Mouse (Mus musculus) left cerebral cortex, postnatal 36 days (tissue): Measurements from ENCODE around the gene Gpr162. TPM values are rescaled to one million over a fixed set of nuclear protein-coding genes. Genes with fewer than 3 reads are reported as not detected.

Source experiments
- DNase-seq, 2 experiments: peaks; one replicate each; pipeline ENCODE4 v3.0.0; 2021 to 2022; ENCODE audit warnings: low spot score in 2 of 2, mixed read lengths in 1 of 2
- intact Hi-C: fragments of 180-260 bp; cut with DNase I; formaldehyde crosslinking; loops from one replicate; pipeline ENCODE4 v1.15.1; 2025
- total RNA-seq, 2 experiments: library from RNA; stranded (reverse); gene quantifications; 2 replicates each; pipeline ENCODE4 v1.2.3; 2021

Gene Gpr162
- total RNA-seq, 2 experiments from 2014 or later = 218 to 235 TPM

DNA sequence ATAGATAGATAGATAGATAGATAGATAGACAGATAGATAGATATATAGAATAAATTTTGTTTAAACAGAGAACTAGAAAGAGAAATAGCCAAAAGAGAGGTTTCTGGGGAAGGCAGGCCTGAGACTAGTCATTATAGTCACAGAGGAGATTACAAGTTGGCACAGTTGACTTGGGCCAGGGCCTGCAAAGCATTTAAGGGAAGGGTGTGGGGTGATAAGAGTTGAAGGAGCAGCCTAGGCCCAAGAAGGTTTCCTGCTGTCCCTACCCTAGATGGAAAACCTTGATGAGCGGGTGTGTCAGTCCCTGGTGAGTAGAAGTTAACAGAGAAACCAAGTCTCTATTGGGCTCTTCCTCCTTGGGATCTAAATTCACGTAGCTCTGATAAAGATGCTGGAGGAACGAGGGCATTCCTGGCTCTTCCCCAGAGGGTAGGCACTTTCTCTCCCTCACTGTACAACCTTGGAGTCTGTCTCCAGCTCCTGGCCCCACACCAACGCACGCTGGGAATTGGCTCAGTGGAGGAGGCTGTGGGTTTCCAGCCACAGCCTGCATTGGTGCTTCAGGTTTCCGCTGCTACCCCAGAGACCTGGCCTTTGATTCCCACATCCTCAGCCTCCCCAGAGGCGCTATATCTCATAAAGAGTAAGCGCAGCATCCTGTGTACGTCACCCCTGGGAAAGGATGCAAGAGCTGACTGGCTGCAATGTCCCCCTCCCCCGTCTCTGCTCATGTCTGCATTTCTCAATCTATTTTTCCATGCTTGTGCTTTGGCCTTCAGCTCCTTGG lies 21.1 kb upstream of the Gpr162 start:
- intact Hi-C loops = no loop called here

DNA sequence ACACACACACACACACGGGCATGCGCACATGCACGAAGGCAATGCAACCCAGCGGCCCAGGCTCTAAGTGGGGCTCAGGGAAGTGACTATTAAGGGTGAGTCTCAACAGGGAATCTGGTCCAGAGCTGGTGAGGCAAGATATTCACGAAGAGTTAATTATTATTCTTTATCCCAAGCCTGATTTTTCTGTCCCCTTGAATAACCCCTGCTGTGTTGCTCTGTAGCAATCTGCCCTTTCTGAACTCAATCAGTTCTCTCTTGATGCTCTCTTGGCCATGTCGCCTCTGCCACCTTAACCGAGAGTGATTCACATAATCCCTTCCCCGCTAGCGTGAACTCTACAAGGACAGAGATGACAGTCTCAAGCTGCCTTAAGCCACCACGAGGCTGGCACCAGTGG lies 19.6 kb upstream of the Gpr162 start:
- no peak for DNase-seq
- intact Hi-C loops = no loop called here

More for the DNA sequence above, 21.1 kb upstream of the Gpr162 start:
- DNase-seq = no peak

- no peak for DNase-seq
- intact Hi-C loops = no loop called here
Measured at GRCm38 (mm10) chr6:124881821-124882220, 18.0 kb upstream of the Gpr162 start.

DNA sequence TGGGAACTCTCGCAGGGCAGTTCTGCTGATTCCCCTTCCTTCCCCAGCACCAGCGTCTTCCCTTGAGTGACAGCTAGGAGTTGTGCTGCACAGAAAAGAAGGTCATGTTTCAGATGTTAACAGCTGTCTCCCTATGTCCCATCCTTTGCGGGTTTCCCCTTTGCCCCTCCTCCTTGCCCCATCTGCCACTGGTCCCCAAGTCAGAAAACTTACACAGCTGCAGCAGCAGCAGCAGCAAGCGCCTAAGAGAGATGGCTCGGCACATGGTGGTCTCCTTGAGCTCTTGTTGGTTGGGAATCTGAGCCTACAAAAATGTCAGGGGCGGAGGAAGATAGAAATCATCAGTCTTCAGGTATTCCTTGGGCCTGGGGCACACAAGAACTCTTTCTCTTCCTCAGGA lies 15.6 kb upstream of the Gpr162 start:
- no peak for DNase-seq
- intact Hi-C loops = no loop called here

- intact Hi-C loops = no loop called here
Measured at GRCm38 (mm10) chr6:124874348-124874747, 10.6 kb upstream of the Gpr162 start.

DNA sequence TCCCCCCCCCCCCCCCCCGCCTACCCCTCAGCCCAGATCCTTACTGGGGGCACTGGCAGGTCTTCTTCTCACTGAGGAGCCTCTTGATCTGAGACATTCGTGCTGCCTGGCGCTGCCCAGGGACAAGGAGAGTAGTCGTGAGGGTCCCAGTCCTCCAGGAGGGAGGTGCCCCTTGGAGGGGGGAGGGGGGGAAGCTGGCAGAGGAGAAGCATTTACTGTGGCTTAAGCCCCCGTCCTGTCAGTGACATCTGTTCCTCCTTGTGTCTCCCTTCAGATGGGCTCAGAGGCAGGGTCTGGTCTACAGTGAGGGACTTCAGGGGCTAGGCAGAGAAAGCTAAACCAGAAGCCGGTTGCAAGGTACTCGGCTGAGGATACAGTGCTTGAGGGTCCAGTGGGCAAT lies 2.8 kb upstream of the Gpr162 start:
- intact Hi-C loops = no loop called here
- DNase-seq = no peak

More at GRCm38 (mm10) chr6:124874348-124874747, 10.6 kb upstream of the Gpr162 start:
- DNase-seq = no peak

GRCm38 (mm10) chr6:124865766-124866362 lies 2.1 kb upstream of the Gpr162 start:
- no peak for DNase-seq
- intact Hi-C loops = loop anchor here (2.0 kb wide), 1 partner anchor 131 kb away; the partner anchor contains the start of gene Pianp

GRCm38 (mm10) chr6:124863125-124863657 lies 592 bp downstream of the Gpr162 start:
- intact Hi-C loops = loop anchor here (5.0 kb wide), 1 partner anchor 96 kb away; the partner anchor contains the start of gene Eno2
- peak in 1 of 2 experiments; percentile 17 for DNase-seq

- intact Hi-C loops = loop anchor here (5.0 kb wide), 1 partner anchor 95 kb away; the partner anchor contains the start of gene Eno2
Measured at GRCm38 (mm10) chr6:124862406-124863124, 1.2 kb downstream of the Gpr162 start.

DNA sequence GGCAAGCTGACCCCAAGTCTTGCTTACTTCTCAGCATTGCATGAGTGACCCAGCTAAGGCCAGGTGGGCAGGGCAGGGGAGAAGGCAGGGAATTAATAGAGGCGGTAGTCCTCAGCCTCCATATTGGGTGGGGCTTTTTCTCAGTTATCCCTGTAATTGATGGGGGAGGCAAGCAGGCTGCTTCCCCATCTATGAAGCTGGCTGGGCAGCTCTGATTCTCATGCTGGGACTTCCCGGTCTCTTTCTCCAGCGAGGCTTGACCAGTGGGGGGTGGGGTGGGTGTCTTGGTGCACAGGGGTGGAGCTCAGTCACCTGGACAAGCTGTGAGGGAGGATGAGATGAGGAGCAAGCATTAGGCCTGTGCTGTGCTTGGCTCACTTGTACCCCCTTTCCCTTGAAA lies 2.0 kb downstream of the Gpr162 start:
- no peak for DNase-seq
- intact Hi-C loops = loop anchor here (5.0 kb wide), 1 partner anchor 95 kb away; the partner anchor contains the start of gene Eno2

More at GRCm38 (mm10) chr6:124862406-124863124, 1.2 kb downstream of the Gpr162 start:
- DNase-seq = peak; percentile 40 to 43

DNA sequence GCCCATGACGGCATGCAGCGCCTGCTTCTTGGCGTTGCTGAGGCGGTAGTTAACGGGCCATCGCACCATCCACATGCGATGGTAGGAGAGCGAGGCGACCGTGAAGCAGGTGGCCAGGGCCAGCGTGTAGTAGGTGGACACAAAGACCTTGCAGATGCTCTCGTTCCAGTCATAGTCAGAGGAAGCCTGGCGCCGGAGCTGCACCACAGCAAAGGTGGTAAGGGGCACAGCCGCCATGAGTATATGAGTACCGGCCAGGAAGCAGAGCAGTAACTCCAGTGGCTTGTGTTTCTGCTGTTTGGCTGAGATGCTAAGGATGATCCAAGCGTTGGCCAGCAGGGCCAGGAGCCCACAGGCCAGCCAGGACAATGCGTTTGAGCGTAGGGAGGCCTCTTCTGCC lies 2.5 kb downstream of the Gpr162 start:
- DNase-seq = peak; percentile 42 to 43
- intact Hi-C loops = loop anchor here (5.0 kb wide), 1 partner anchor 94 kb away; the partner anchor contains the start of gene Eno2

- DNase-seq = peak; percentile 26 to 30
- intact Hi-C loops = loop anchor here (1.0 to 5.0 kb wide), 2 partner anchors 44 to 93 kb away; partner anchors contain the start of gene Eno2
Measured at GRCm38 (mm10) chr6:124860511-124860910, 3.3 kb downstream of the Gpr162 start.

- DNase-seq = peak; percentile 85 to 88
- intact Hi-C loops = loop anchor here (1.0 to 10.0 kb wide), 3 partner anchors 45 to 225 kb away; partner anchors contain the start of gene Eno2
Measured at GRCm38 (mm10) chr6:124859725-124860124, 4.1 kb downstream of the Gpr162 start.

DNA sequence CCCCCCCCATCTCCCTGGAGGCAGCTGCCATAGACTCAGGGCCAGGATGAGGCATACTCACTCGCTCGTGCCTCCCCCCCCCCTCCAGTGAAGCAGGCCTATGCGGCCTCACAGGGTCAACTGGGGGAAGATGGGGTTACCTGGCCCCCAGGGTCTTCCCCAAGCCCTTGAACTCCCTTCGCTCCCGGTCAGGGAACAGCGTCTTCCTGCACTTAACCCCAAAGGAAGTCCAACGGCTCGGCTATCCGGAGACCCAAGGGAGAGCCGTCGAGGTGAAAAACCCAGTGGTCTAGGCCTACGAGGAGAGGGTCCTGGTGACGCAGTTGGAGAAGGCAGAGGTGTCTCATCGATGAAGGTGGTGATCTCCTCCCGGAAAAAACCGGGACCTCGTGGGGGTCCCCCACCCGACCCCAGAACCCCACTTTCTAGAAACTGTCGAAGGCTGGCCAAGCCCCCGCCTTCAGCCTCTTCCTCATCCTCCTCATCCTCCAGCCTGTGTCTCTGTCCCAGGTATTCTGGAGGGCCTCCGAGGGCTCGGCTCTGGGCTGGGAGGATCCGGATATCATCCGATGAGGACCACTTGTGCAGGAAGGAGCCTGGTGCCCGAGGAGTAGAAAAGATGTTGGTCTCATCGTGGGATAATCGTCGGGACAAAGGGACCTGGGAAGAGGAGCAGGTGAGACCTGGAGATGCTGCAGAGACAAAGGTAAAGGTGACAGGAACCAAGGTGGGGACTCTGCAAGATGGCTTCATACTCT lies 5.0 kb downstream of the Gpr162 start:
- no peak for DNase-seq
- intact Hi-C loops = loop anchor here (10.0 kb wide), 1 partner anchor 226 kb away; no protein-coding TSS in a partner anchor

GRCm38 (mm10) chr6:124857840-124858530 lies 5.8 kb downstream of the Gpr162 start:
- intact Hi-C loops = loop anchor here (1.0 to 10.0 kb wide), 3 partner anchors 60 to 227 kb away; partner anchors contain the start of gene Mlf2

GRCm38 (mm10) chr6:124856916-124857839 lies 6.6 kb downstream of the Gpr162 start, which contains the start of gene P3h3:
TSS of gene P3h3 (minus strand) at chr6:124857752.
- intact Hi-C loops = loop anchor here (1.0 to 10.0 kb wide), 3 partner anchors 61 to 228 kb away; partner anchors contain the start of gene Mlf2

More at GRCm38 (mm10) chr6:124857840-124858530, 5.8 kb downstream of the Gpr162 start:
- DNase-seq = peak; percentile 34 to 40

DNA sequence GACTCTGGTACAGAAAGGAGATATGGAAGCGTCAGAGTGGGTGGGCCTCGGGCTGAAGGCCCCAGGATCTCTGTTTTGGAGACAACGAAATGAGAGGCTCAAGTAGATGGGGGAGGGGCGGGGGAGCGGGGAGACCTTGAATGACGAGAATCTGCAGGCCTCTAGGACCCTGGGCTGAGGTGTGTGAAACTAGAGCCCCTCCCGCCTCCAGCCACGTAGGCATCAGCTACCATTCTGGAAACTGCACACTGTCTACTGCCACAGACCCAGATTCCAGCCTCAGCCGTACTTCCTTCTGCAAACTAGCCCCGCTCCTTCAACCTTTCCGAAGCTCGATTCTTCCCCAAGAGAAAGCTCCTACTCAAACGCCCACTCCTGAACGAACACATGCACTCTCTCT lies 7.5 kb downstream of the Gpr162 start:
- intact Hi-C loops = loop anchor here (2.0 to 10.0 kb wide), 2 partner anchors 74 to 228 kb away; partner anchors contain the start of gene Mlf2
- DNase-seq = peak; percentile 40 to 51

More at GRCm38 (mm10) chr6:124856916-124857839, 6.6 kb downstream of the Gpr162 start, which contains the start of gene P3h3:
- DNase-seq = peak; percentile 82 to 87
